In the genomic region with DNA sequence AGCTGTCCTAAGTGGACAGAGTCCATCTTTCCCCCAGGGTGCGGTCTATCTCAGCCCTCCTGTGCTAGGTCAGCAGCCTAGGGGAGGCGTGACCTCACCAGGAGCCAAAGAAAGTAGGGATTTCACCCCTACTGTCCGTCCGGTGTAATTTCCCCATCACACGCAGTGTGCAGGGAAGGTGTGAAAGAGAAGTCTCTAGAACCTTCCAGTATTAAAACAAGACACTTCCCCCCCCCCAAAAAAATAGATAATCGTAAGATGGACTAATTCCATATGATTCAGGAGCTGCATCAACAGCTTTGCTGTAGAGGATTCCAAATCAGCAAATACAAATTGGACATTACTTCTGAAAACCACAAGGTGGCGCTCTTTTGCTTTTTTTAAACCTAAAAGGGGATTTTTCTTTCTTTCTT, we compare ENCODE assay signal across 7 mouse cellular contexts. TPM values are rescaled to one million over a fixed set of nuclear protein-coding genes. Genes with fewer than 3 reads are reported as not detected.
DNase-seq lines count a peak whose midpoint lies in the region; ATAC-seq and TF ChIP-seq lines count a peak whose summit lies in the region.

No protein-coding gene starts in this region.

- peak; percentile 79 for DNase-seq in lung, postnatal 0 days (ENCODE audit: low spot score)
- no peak for DNase-seq in lung, postnatal 25 days (ENCODE audit: low spot score)
- peak; percentile 81 for DNase-seq in embryo, embryonic 10.5 days (ENCODE audit: low spot score)
- DNase-seq in hindbrain, postnatal 0 days (ENCODE audit: low spot score): peak; percentile 77
- peak; percentile 76 for DNase-seq in midbrain, postnatal 0 days (ENCODE audit: low spot score)

- H3K4me1 ChIP-seq in lung, postnatal 0 days (ENCODE audit: insufficient read depth, low read depth, low read length): peaks cover 2% of the 10 kb centered on the region; the same call in 1 of the 2 replicates
- H3K4me1 ChIP-seq in hindbrain, postnatal 0 days (ENCODE audit: insufficient read depth, low read length): peaks cover 7% of the 10 kb centered on the region; the same call in 1 of the 2 replicates
- H3K4me1 ChIP-seq in midbrain, postnatal 0 days (ENCODE audit: insufficient read depth, low read length): no peaks in the 10 kb centered on the region

- 16% methylated on average over 7 of the region's 7 CpGs for WGBS in lung, postnatal 0 days
- 19% methylated on average over 7 of the region's 7 CpGs for WGBS in hindbrain, postnatal 0 days
- WGBS in midbrain, postnatal 0 days: 15% methylated on average over 7 of the region's 7 CpGs

- TF ChIP-seq CTCF in lung, postnatal 0 days (IDR thresholded peaks at IDR 0.05): peak; percentile 65
- peak; percentile 68 for TF ChIP-seq CTCF in hindbrain, postnatal 0 days (IDR thresholded peaks at IDR 0.05; ENCODE audit: low read depth)
- peak; percentile 78 for TF ChIP-seq CTCF in midbrain, postnatal 0 days (IDR thresholded peaks at IDR 0.05)

- no peak overlapping the region for H3K27ac ChIP-seq in lung, postnatal 0 days (ENCODE audit: low read length)
- H3K27ac ChIP-seq in hindbrain, postnatal 0 days: no peak overlapping the region
- no peak overlapping the region for H3K27ac ChIP-seq in midbrain, postnatal 0 days (ENCODE audit: low read depth, low read length)

- no peak for TF ChIP-seq EP300 in lung, postnatal 0 days (IDR thresholded peaks at IDR 0.05)

- no peak overlapping the region for H3K4me3 ChIP-seq in lung, postnatal 0 days (ENCODE audit: low read depth, low read length)
- H3K4me3 ChIP-seq in hindbrain, postnatal 0 days (ENCODE audit: low read length): no peak overlapping the region
- no peak overlapping the region for H3K4me3 ChIP-seq in midbrain, postnatal 0 days (ENCODE audit: low read depth, low read length)

- no peaks in the 10 kb centered on the region for H3K36me3 ChIP-seq in lung, postnatal 0 days (ENCODE audit: insufficient read depth, low read length)
- H3K36me3 ChIP-seq in hindbrain, postnatal 0 days (ENCODE audit: insufficient read depth, low read length): no peaks in the 10 kb centered on the region
- no peaks in the 10 kb centered on the region for H3K36me3 ChIP-seq in midbrain, postnatal 0 days (ENCODE audit: insufficient read depth, low read length)

- H3K9ac ChIP-seq in lung, postnatal 0 days (replicated peaks; ENCODE audit: low read depth): no peak overlapping the region
- H3K9ac ChIP-seq in hindbrain, postnatal 0 days (replicated peaks; ENCODE audit: low read length): no peak overlapping the region
- H3K9ac ChIP-seq in midbrain, postnatal 0 days (replicated peaks; ENCODE audit: low read length, poor library complexity, severe bottlenecking): no peak overlapping the region

- 0 out of 2 replicates have a peak overlapping the region, but pooled peaks have one; percentile 22 for H3K4me2 ChIP-seq in lung, postnatal 0 days (replicated peaks; ENCODE audit: low read depth, low read length)
- peak overlapping the region; percentile 20 for H3K4me2 ChIP-seq in hindbrain, postnatal 0 days (ENCODE audit: low read depth, low read length)
- H3K4me2 ChIP-seq in midbrain, postnatal 0 days (ENCODE audit: low read depth, low read length, poor library complexity, severe bottlenecking): no peak overlapping the region

- H3K9me3 ChIP-seq in lung, postnatal 0 days (ENCODE audit: low read length): no peaks in the 10 kb centered on the region
- no peaks in the 10 kb centered on the region for H3K9me3 ChIP-seq in hindbrain, postnatal 0 days (ENCODE audit: low read length)
- no peaks in the 10 kb centered on the region for H3K9me3 ChIP-seq in midbrain, postnatal 0 days (ENCODE audit: low read length)

- ATAC-seq in lung, postnatal 0 days: no peak
- no peak for ATAC-seq in hindbrain, postnatal 0 days
- ATAC-seq in midbrain, postnatal 0 days (ENCODE audit: low FRiP score): no peak
- no peak; the same call in 1 of the 2 replicates for ATAC-seq in erythroid progenitor cell, adult 5-6 weeks (replicated peaks; ENCODE audit: low FRiP score, poor library complexity, severe bottlenecking)
- no peak for ATAC-seq in monocyte, adult 5-6 weeks (replicated peaks; ENCODE audit: insufficient number of reproducible peaks, low FRiP score, low TSS enrichment, poor library complexity, severe bottlenecking)

- no peaks in the 10 kb centered on the region for H3K27me3 ChIP-seq in lung, postnatal 0 days (replicated peaks; ENCODE audit: insufficient read depth, low read length)
- no peaks in the 10 kb centered on the region for H3K27me3 ChIP-seq in hindbrain, postnatal 0 days (ENCODE audit: insufficient read depth, low read length)
- no peaks in the 10 kb centered on the region; the same call in 1 of the 2 replicates for H3K27me3 ChIP-seq in midbrain, postnatal 0 days (ENCODE audit: insufficient read depth, low read length)

RNA-seq across cellular contexts. Expression of a gene that starts 7.7 kb away (rescaled TPM):
- 1.1 and 1.8 TPM in 2 replicates for polyA plus RNA-seq in lung, postnatal 0 days (2015; fragmentation: Nextera tagmentation; extraction: Ambion mirVana)
- 6.3 and 6.6 TPM in 2 replicates for total RNA-seq in hindbrain, postnatal 0 days (2014; rRNA removed)
- polyA plus RNA-seq in hindbrain, postnatal 0 days (2015; fragmentation: Nextera tagmentation; extraction: Ambion mirVana): 2.5 and 3.0 TPM in 2 replicates
- total RNA-seq in midbrain, postnatal 0 days (2014; rRNA removed): 6.7 and 7.6 TPM in 2 replicates
- 2.5 TPM in 2 replicates for polyA plus RNA-seq in midbrain, postnatal 0 days (2015; fragmentation: Nextera tagmentation; extraction: Ambion mirVana)
- total RNA-seq in erythroid progenitor cell, adult 5-6 weeks (2015; ENCODE audit: low replicate concordance): under 0.01 and 0.72 TPM in 2 replicates
- total RNA-seq in erythroid progenitor cell, adult 5-6 weeks (2017; ENCODE audit: low replicate concordance): 7.4 TPM in 1 of 2 replicates, not detected in the other
- 0.29 to 1.8 TPM (median 1.6 TPM) in 3 replicates for total RNA-seq in monocyte, adult 5-6 weeks (2017)
